Mouse (Mus musculus) midbrain, postnatal 0 days (tissue): Measurements from ENCODE around the gene Nphp3. TPM values are rescaled to one million over a fixed set of nuclear protein-coding genes. Genes with fewer than 3 reads are reported as not detected.

Experiments used
- ATAC-seq: fragments of 200-750 bp; cut with Nextera tagmentation; 2 replicates; pipeline ENCODE4 v1.8.0; 2017; ENCODE audit warnings: moderate number of reproducible peaks, mild to moderate bottlenecking, moderate TSS enrichment, moderate library complexity; ENCODE audit not compliant: low FRiP score
- DNase-seq: peaks from one replicate; pipeline ENCODE4 v3.0.0-alpha.2; 2015; ENCODE audit warnings: low spot score
- H3K27ac ChIP-seq: fragments of 300-500 bp; sonication (generic); 2 replicates; pipeline ENCODE4 v1.5.1; 2014; ENCODE audit warnings: low read depth, mild to moderate bottlenecking, low read length, mixed read lengths
- H3K27me3 ChIP-seq: fragments of 300-500 bp; sonication (generic); 2 replicates; pipeline ENCODE4 v1.6.1; 2014; ENCODE audit warnings: low read length, control low read depth, mixed read lengths; ENCODE audit not compliant: insufficient read depth
- H3K36me3 ChIP-seq: fragments of 300-500 bp; sonication (generic); 2 replicates; pipeline ENCODE4 v1.6.1; 2014; ENCODE audit warnings: low read length, control low read depth, mixed read lengths; ENCODE audit not compliant: insufficient read depth
- H3K4me1 ChIP-seq: fragments of 300-500 bp; sonication (generic); 2 replicates; pipeline ENCODE4 v1.6.1; 2014; ENCODE audit warnings: mild to moderate bottlenecking, control low read depth, antibody characterized with exemption, low read length, mixed read lengths; ENCODE audit not compliant: insufficient read depth
- H3K4me2 ChIP-seq: fragments of 300-500 bp; sonication (generic); 2 replicates; pipeline ENCODE4 v1.6.1; 2014; ENCODE audit warnings: low read depth, mild to moderate bottlenecking, low read length, mixed read lengths; ENCODE audit not compliant: poor library complexity, severe bottlenecking
- H3K4me3 ChIP-seq: fragments of 300-500 bp; sonication (generic); 2 replicates; pipeline ENCODE4 v1.5.1; 2014; ENCODE audit warnings: low read depth, mild to moderate bottlenecking, low read length, moderate library complexity
- H3K9ac ChIP-seq: fragments of 300-500 bp; sonication (generic); replicated peaks from 2 replicates; pipeline ENCODE4 v1.6.1; 2014; ENCODE audit warnings: mild to moderate bottlenecking, low read length, moderate library complexity, mixed read lengths; ENCODE audit not compliant: poor library complexity, severe bottlenecking
- H3K9me3 ChIP-seq: fragments of 300-500 bp; sonication (generic); 2 replicates; pipeline ENCODE4 v1.6.1; 2016; ENCODE audit warnings: low read length, control low read depth
- CTCF ChIP-seq: IDR thresholded peaks from 2 replicates; pipeline ENCODE4 v1.5.1; 2016; ENCODE audit warnings: antibody characterized with exemption, mild to moderate bottlenecking
- WGBS: fragments of 180-500 bp; shearing (Covaris S2); extraction: QIAGEN DNeasy Blood & Tissue Kit; methylation state at CpG from one replicate; pipeline ENCODE4 v1.1.7; 2014; 5-methylcytosine and 5-hydroxymethylcytosine counted together
- polyA plus RNA-seq: library from polyadenylated mRNA; unstranded; fragments of >200 nt; fragmentation: Nextera tagmentation; extraction: Ambion mirVana; gene quantifications from 2 replicates; pipeline ENCODE4 v1.2.1, GENCODE M21; 2015
- total RNA-seq: library from RNA; depleted of rRNA; stranded (reverse); fragments of >200 nt; gene quantifications from 2 replicates; pipeline ENCODE4 v1.2.3, GENCODE M21; 2014

Gene Nphp3
- total and polyA plus RNA-seq, 2 experiments from 2014 or later = 4.0 to 6.7 TPM

DNA sequence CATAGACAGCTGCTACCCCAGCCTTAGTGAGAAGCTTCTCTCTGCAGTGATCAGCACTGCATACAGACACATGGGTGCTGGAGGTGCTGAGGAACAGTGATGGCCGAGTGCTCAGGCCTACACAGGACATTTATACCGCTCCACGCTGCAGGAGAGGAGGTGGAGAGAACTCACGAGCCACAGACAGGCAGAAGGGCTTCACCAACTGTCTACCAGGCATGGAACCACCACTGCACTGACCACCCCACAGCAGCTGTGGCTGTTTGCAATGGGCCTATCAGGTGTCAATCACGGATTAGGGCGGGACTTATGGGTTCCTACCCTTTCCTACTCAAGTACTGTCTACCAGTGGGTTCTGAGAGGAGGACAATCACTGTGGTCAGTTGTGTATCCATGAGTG lies 48.7 kb downstream of the Nphp3 start:
- WGBS = 93% methylated on average over 6 of the region's 6 CpGs
- H3K27me3 ChIP-seq = no peaks in the 10 kb centered on the region
- no peak for ATAC-seq

DNA sequence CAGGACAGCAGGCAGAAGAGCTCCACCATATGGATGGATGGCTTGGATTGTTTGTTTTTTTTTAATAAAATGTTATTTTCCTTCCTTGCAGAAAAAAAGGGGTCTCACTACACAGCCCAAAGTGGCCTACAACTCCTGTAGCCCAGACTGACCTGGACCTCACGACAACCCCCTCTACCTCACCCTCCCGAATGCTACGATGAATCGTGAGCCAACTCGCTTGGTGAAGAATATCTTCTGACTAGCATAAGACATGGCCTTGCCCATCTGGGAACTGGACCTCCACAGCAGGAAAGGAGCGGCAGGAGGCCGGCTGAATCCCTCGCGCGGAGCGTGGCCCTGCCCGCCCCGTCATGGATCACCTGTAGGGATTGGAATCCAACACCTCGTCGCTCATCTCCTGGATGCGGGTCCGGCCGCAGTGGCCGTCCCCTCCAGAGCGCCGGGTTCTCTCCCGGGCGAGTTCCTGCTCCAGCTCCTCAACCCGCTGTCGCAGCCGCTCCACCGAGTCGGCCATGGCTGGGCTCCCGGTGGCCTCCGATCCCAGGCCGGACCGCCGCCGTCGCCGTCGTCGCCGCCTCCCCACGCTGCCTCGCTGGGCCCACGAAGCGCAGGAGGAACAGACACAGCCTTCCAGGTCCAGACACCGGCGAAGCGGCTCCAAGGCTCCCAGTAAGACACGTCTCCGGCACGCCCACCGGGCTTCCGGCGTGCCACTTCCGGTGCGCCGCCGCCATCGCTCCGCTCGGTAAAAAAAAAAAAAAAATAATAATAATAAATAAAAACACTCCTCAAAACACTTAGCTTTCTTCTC lies 60.3 kb downstream of the Nphp3 start, which contains the start of gene Uba5:
TSS of gene Uba5 (minus strand) at position 705 of the 814 bp plus-strand sequence.
- DNase-seq (peak; percentile 85), ATAC-seq (peak; percentile 83)
- Histone ChIP-seq H3K27me3 (no peaks in the 10 kb centered on the region), H3K4me2 (peak within 1 kb of the TSS; percentile 83), H3K36me3 (peaks cover 19% of the 10 kb centered on the region), H3K4me3 (peak within 1 kb of the TSS; percentile 99), H3K9me3 (no peaks in the 10 kb centered on the region), H3K9ac (peak within 1 kb of the TSS; percentile 85), H3K27ac (peak within 1 kb of the TSS; percentile 80), H3K4me1 (peaks cover 14% of the 10 kb centered on the region)
- TF ChIP-seq CTCF = no peak
- 1% methylated on average over 57 of the region's 59 CpGs for WGBS

More for the DNA sequence above, 48.7 kb downstream of the Nphp3 start:
- DNase-seq = no peak
- H3K4me1 ChIP-seq = no peaks in the 10 kb centered on the region
- H3K4me2 ChIP-seq = no peak overlapping the region
- no peaks in the 10 kb centered on the region for H3K9me3 ChIP-seq
- H3K27ac ChIP-seq = no peak overlapping the region
- no peak overlapping the region for H3K4me3 ChIP-seq
- H3K36me3 ChIP-seq = peaks cover 83% of the 10 kb centered on the region
- no peak for TF ChIP-seq CTCF
- no peak overlapping the region for H3K9ac ChIP-seq

DNA sequence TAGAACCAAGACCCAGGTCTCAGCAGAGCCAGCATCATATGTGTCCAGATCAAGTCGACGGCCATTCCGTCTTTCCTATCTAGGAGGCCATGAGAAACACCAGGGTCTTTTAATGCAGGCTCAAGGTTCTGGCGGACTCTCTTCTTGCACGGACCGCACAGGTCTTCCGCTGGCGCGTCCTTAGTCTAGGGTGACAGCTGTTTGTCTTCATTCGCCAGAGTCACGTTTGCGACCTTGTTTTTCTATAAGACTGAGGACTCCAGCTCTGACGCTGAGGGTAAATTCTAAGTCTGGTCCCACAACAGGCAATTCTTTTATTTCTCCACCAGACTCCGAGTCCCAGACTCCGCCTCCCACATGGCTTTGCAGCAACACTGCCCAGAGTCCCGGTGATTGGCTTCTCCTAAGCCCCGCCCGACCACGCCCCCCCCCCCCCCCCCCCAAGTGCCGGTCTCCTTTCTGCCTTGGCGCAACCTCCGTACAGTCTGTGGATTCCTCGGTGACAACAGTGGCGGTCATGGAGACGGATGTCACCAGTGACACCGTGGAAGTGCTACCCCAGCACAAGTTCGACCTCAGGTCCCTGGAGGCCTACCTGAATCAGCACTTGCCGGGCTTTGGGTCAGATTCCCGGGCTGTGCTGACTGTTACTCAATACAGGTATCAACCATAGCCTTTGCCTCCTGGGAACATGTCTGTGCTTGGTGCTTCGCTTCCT lies 61.1 kb downstream of the Nphp3 start, which contains the start of gene Acad11:
TSS of gene Acad11 (plus strand) at position 134 of the 718 bp plus-strand sequence.
- H3K27me3 ChIP-seq = no peaks in the 10 kb centered on the region
- H3K4me2 ChIP-seq = peak within 1 kb of the TSS; percentile 83
- peak within 1 kb of the TSS; percentile 80 for H3K27ac ChIP-seq
- H3K4me3 ChIP-seq = peak within 1 kb of the TSS; percentile 99
- under 1% methylated on average over 28 of the region's 30 CpGs for WGBS
- peak within 1 kb of the TSS; percentile 85 for H3K9ac ChIP-seq
- ATAC-seq (peak; percentile 97), DNase-seq (peak; percentile 93)
- peaks cover 14% of the 10 kb centered on the region for H3K4me1 ChIP-seq
- TF ChIP-seq CTCF = no peak
- no peaks in the 10 kb centered on the region for H3K9me3 ChIP-seq
- peaks cover 12% of the 10 kb centered on the region for H3K36me3 ChIP-seq

DNA sequence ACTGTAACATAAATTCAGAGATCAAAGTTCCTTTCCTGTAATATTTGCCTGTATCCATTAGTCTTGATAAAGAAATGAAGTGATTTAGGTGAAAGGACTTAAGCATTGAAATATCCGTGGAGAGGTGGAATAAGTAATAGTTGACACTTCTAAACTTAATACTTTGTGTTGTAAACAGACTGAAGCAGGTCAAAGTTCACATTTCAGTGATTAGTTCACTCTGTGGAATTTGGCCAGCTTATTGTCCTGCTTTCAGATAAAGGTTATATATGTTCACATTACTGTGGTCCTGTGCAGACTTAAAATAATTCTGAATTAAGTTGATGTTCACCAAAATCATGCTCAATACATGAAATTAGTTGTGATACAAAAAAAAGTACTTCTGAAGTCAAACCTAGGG lies 62.2 kb downstream of the Nphp3 start:
- Histone ChIP-seq H3K9me3 (no peaks in the 10 kb centered on the region), H3K4me3 (no peak overlapping the region)

DNA sequence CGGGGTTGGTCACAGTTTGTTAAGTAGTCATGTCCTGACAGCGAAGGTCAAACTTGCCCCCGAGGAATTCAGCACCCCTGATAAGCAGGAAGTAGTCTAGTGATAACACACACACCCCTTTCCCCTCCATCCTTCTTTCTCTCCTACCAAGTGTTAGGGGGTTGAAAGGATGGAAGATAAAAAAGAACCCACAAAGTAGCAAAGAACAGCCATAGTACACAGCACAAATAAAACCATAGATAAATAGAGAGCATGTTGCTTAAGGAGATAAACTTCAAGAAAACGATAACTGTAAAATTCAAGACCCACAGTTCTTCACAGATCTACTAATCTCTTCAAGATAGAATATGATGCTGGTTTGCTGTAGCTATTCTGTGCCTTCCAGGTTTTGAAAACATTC lies 67.9 kb downstream of the Nphp3 start:
- Histone ChIP-seq H3K9me3 (no peaks in the 10 kb centered on the region), H3K4me1 (no peaks in the 10 kb centered on the region), H3K27ac (no peak overlapping the region), H3K36me3 (no peaks in the 10 kb centered on the region), H3K4me2 (no peak overlapping the region), H3K9ac (no peak overlapping the region), H3K27me3 (no peaks in the 10 kb centered on the region), H3K4me3 (no peak overlapping the region)
- no peak for ATAC-seq
- TF ChIP-seq CTCF = no peak
- no peak for DNase-seq
- WGBS = 88% methylated on average over 4 of the region's 4 CpGs

More for the DNA sequence above, 62.2 kb downstream of the Nphp3 start:
- 21% methylated on average over 1 of the region's 1 CpGs for WGBS
- Histone ChIP-seq H3K4me2 (no peak overlapping the region), H3K27me3 (no peaks in the 10 kb centered on the region), H3K36me3 (peaks cover 10% of the 10 kb centered on the region), H3K9ac (no peak overlapping the region), H3K4me1 (peaks cover 14% of the 10 kb centered on the region), H3K27ac (no peak overlapping the region)
- DNase-seq = no peak
- no peak for TF ChIP-seq CTCF
- ATAC-seq = no peak
